Mouse (Mus musculus): Measurements from ENCODE around the gene Kctd15.

The Kctd15 gene

GRCm38 (mm10) chr7:34618141-34618890 lies 38.2 kb downstream of the Kctd15 start:
- DNase-seq: no peak

GRCm38 (mm10) chr7:34616275-34616674 lies 40.3 kb downstream of the Kctd15 start:
- no peak for DNase-seq

- DNase-seq: no peak
Measured at GRCm38 (mm10) chr7:34610445-34610844, 46.1 kb downstream of the Kctd15 start.

- no peak for DNase-seq
Measured at GRCm38 (mm10) chr7:34607334-34607970, 49.1 kb downstream of the Kctd15 start.

- no peak for DNase-seq
Measured at GRCm38 (mm10) chr7:34606729-34607128, 49.8 kb downstream of the Kctd15 start.

GRCm38 (mm10) chr7:34606051-34606450 lies 50.5 kb downstream of the Kctd15 start:
- no peak for DNase-seq

GRCm38 (mm10) chr7:34598576-34598975 lies 58.0 kb downstream of the Kctd15 start:
- DNase-seq: no peak

GRCm38 (mm10) chr7:34597986-34598385 lies 58.5 kb downstream of the Kctd15 start:
- DNase-seq: no peak

GRCm38 (mm10) chr7:34596531-34597235 lies 59.8 kb downstream of the Kctd15 start:
- no peak for DNase-seq

GRCm38 (mm10) chr7:34595307-34595565 lies 61.3 kb downstream of the Kctd15 start:
- no peak for DNase-seq

GRCm38 (mm10) chr7:34594501-34595306 lies 61.8 kb downstream of the Kctd15 start:
- DNase-seq: no peak

- DNase-seq: no peak
Measured at GRCm38 (mm10) chr7:34590711-34591110, 65.8 kb downstream of the Kctd15 start.

All from liver (tissue).